Mouse (Mus musculus) embryonic fibroblast, embryonic 13.5 days (primary cell): ENCODE data around the gene Gm10306.

Source experiments
- CTCF ChIP-seq: IDR thresholded peaks from 2 replicates; pipeline ENCODE4 v1.5.1; 2011; ENCODE audit warnings: mild to moderate bottlenecking, control low read depth, low read length, moderate library complexity, borderline replicate concordance; ENCODE audit not compliant: insufficient read depth
- POLR2A ChIP-seq: IDR thresholded peaks from 2 replicates; pipeline ENCODE4 v1.6.1; 2011; ENCODE audit warnings: low read depth, mild to moderate bottlenecking, control low read depth, low read length, moderate library complexity

DNA sequence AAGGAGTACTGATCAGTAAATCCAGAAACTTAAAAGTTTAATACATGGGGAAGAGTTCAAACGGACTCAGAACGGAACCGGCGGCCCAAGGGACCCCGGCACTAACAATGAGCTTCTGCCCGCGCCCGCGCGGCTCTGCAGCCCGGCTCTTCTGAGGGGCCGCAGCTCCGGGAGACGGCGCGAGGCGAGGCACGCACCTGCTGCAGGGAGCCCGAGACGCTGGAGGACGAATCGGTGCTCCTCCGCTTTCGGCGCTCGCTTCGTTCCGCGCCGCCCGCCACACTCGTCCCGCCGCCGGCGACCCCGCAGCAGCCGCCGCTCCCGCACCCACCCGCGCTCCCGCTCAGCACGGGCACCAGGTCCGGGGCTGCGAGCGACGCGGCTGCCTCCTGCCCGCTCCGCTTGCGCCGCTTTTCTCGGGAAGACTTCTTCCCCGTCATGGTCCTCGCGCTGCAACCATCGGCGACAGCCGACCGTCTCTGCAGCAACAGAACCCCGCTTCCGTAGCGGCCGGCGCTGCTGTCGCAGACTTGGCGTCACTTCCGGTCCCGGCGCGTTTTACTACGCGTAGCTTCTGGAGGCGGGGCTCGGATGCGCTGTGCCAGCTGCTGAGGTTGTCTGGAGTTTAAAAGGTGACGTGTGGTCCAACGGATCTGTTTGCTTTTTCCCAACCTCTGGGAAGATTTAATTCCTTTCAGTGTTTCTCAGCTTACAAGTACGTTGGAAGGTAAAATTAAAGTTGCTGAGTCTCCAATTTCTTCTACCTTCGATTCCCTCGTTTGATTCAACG is at the start of gene Gm10306, which contains the start of gene Caap1:
- TF ChIP-seq CTCF (no peak), POLR2A (peak; percentile 86)
